Mouse (Mus musculus) liver, embryonic 14.5 days (tissue): ENCODE measurements at regions not wholly inside any gene's neighbourhood (a gene's known extent, or its start where the extent isn't known, plus 50 kb on each side); places are given as distances from the start of the nearest gene placed in this dataset.

Experiments used
- CTCF ChIP-seq: IDR thresholded peaks from 2 replicates; pipeline ENCODE4 v1.5.1; 2016; ENCODE audit warnings: antibody characterized with exemption, low read depth, control low read depth
- EP300 ChIP-seq: IDR thresholded peaks from 2 replicates; pipeline ENCODE4 v1.6.1; 2016; ENCODE audit warnings: antibody characterized with exemption, low read depth

GRCm38 (mm10) chr10:68976443-68977025 is 174.7 kb upstream of the Rhobtb1 start:
- TF ChIP-seq CTCF (no peak), EP300 (no peak)
